Mouse (Mus musculus) heart, adult 11 months (tissue): ENCODE measurements around the gene Tcte3.
A peak's percentile ranks its signal among the peaks of the same experiment; 100 is the strongest.
"Not testable (repeated sequence)": the region's sequence is repeated elsewhere in the genome, so short reads cannot be mapped to it uniquely, and the experiment has no call there.

Experiments
- DNase-seq: peaks from one replicate; pipeline ENCODE4 v3.0.0; 2022

Gene Tcte3

DNA sequence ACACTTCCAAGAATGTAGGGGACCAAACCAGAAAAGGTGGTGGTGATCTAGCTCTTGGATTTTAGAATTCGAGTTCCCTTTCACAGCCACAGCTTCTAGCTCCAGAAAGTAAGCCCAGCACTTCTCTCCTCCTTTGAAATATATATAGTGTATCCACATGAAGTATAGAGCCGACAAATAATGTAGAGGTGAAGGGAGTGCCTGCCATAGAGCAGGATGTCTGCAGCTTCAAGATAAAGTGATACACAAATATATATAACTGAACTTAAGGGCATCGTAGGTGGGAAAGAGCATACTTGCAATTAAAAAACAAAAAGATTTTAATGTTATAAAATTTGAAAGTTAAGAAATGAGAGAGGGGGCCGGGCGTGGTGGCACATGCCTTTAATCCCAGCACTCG lies 15.8 kb downstream of the Tcte3 start:
- DNase-seq = not testable (repeated sequence)

DNA sequence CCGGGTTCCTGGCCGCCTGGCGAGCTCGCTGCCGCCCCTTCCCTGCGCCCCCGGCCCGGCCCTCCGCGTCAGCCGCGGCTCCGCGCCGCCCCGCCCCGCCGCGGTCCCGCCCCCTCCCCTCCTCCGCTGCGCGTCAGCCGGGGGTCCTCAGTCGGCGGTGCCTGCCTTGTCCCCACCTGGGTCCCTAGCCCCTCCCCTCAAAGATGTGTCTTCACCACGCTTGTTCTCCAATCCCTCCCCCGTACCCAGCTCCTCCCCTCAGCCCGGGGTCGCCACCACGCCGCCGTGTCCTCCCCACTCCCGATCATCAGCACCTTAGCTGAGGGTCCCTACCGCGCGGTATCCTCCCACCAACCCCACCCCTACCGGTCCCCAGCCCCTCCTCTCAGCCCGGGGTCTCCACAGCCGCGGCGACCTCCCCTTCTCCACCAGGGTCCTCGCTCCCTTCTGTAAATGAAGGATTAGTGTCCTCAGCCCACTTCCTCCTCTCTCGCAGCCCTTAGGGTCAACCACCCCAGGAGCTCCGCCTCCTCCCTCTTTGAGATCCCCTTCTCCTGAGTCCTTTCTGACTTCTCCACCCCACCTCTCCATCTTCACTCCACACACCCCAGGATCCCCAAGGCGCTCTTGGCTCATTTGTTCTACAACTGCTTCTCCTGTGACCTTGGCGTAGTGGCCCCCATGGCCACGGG lies 16.6 kb downstream of the Tcte3 start:
- not testable (repeated sequence) for DNase-seq

DNA sequence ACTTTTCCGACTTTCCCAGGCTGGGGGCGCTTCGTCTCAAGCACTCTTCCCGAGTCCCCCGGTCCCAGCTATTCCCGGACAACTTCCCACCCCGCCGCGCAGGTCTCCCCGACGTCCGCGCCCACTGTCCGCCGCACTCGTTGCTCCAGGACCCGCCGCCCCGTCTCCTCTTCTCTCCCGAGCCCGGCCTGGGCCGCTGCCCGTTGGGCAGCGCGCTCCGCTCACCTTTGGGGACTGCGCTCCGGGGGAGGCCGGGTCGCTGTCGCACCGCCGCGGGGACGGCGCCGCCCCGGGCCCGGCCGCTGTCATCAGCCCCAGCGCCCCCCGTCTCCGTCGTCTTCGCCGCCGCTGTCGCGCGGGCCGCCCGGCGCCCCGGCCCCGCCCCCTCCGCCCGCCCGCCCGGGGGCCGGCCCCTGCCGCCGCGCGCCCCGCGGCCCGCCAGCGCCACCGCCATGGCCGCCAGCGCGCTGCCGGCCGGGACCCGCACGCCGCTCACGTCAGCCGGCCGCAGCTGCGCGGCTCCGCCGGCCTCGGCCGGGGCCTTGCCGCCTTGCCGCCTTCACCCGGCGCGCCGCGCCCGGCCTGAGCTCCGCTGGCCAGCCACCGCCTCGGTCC lies 17.3 kb downstream of the Tcte3 start:
- not testable (repeated sequence) for DNase-seq

DNA sequence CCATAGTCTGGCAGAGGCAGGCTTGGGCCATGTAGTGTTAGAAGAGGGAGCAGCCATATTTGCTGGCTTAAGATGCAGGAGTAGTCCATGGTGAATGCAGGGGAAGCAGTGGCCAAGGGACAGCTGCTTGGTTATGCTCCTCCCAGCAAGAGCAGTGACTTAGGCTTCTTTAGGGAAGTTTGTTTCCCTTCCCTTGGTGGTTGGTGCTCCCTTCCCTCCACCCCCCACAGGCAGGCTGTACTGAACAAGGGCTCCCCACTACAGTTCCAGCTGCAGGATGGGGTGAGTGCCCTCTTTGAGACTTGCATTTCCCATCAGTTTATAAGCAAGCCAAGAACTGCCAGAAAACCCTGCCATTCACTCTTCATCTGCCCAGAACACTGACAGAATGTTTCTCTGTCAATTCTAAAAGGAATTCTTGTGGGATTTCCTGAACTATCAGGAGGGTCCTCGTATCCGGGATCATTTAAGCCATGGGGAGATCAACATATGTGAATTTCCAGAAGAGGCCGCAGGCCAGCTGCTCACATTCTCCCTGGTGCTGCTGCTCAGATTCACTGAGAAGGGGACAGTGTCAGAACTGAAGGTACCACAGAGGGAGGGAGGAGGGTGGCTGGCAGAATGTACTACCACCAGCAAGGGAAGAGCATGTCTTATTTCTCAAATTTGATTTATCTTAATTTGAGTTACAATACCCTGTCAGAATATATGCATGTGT lies 19.6 kb downstream of the Tcte3 start:
- peak; percentile 98 for DNase-seq

DNA sequence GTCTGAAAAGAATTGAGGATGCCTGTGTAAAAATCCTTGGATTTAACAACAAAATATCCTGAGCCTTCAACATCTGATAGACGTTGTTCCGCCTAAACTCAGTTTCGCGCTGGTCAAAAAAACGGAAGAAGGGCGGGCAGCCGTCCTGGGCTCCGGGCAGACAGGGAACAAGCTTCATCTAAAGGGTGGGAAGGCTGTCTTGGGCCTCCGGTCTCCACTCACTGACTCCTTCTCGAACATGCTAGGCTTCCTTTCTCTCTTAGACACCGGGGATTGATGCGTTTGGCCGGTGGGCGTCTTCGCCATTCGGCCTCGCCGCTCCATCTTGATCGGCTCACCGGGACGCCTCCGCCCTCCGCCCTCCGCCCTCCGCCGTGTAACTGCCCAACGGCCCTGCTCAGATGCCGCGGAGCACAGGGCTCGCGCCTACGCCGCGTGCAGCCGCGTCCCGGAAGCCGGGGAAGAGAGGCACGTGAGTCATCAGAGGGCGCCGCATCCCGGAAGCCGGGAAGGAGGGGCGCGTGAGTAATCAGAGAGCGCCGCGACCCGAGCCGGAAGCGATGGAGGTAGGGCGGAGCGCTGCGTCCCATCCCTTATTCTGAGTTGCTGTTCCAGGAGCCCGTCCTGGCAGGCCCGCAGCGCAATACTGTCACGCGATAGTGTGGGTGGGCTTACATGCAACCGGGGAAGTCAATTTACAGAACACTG lies 31.4 kb downstream of the Tcte3 start, which contains the start of gene Gm3435:
Gm3435 (plus strand) TSS at position 471 of the 708 bp plus-strand sequence.
- DNase-seq = not testable (repeated sequence)

DNA sequence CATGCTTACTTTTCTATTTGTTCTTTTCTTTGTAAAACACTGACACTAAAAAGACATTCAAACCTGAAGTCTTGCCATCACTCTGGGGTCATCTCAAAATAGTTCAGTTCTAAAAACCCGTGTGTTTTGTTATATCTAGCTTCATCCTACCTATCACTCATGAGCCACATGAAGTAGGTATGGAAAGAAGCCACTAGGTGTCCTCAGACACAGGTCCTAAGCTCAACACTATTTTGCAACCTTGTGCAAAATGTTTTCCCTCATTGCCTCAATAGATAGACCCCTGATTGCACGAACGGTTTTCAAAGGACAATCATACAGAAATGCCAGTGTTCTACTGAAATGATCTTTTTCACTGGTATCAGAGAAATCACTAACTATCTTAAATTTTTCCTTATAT lies 32.2 kb downstream of the Tcte3 start:
- not testable (repeated sequence) for DNase-seq

DNA sequence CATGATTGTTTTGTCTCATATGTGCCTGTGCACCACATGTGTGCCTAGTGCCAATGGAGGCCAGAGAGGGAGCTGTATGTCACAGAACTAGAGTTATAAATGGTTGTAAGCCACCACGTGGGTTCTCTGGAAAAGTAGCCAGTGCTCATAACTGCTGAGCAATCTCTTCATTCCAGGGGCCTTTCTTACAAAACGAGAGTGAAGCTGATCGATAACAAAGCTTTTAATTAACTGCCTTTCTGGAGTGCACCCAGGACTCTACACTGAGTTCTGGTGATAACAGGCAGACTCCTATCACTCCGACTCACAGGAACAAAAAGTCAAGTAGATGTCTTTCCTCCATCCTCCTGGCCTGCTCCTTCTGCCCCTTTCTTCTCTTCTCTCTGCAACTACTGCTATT lies 41.2 kb downstream of the Tcte3 start:
- DNase-seq = not testable (repeated sequence)

DNA sequence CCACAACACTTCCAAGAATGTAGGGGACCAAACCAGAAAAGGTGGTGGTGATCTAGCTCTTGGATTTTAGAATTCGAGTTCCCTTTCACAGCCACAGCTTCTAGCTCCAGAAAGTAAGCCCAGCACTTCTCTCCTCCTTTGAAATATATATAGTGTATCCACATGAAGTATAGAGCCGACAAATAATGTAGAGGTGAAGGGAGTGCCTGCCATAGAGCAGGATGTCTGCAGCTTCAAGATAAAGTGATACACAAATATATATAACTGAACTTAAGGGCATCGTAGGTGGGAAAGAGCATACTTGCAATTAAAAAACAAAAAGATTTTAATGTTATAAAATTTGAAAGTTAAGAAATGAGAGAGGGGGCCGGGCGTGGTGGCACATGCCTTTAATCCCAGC lies 47.1 kb downstream of the Tcte3 start:
- not testable (repeated sequence) for DNase-seq

DNA sequence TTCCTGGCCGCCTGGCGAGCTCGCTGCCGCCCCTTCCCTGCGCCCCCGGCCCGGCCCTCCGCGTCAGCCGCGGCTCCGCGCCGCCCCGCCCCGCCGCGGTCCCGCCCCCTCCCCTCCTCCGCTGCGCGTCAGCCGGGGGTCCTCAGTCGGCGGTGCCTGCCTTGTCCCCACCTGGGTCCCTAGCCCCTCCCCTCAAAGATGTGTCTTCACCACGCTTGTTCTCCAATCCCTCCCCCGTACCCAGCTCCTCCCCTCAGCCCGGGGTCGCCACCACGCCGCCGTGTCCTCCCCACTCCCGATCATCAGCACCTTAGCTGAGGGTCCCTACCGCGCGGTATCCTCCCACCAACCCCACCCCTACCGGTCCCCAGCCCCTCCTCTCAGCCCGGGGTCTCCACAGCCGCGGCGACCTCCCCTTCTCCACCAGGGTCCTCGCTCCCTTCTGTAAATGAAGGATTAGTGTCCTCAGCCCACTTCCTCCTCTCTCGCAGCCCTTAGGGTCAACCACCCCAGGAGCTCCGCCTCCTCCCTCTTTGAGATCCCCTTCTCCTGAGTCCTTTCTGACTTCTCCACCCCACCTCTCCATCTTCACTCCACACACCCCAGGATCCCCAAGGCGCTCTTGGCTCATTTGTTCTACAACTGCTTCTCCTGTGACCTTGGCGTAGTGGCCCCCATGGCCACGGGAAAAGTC lies 48.0 kb downstream of the Tcte3 start:
- DNase-seq = not testable (repeated sequence)

DNA sequence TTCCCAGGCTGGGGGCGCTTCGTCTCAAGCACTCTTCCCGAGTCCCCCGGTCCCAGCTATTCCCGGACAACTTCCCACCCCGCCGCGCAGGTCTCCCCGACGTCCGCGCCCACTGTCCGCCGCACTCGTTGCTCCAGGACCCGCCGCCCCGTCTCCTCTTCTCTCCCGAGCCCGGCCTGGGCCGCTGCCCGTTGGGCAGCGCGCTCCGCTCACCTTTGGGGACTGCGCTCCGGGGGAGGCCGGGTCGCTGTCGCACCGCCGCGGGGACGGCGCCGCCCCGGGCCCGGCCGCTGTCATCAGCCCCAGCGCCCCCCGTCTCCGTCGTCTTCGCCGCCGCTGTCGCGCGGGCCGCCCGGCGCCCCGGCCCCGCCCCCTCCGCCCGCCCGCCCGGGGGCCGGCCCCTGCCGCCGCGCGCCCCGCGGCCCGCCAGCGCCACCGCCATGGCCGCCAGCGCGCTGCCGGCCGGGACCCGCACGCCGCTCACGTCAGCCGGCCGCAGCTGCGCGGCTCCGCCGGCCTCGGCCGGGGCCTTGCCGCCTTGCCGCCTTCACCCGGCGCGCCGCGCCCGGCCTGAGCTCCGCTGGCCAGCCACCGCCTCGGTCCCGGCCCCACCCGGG lies 48.7 kb downstream of the Tcte3 start:
- not testable (repeated sequence) for DNase-seq

DNA sequence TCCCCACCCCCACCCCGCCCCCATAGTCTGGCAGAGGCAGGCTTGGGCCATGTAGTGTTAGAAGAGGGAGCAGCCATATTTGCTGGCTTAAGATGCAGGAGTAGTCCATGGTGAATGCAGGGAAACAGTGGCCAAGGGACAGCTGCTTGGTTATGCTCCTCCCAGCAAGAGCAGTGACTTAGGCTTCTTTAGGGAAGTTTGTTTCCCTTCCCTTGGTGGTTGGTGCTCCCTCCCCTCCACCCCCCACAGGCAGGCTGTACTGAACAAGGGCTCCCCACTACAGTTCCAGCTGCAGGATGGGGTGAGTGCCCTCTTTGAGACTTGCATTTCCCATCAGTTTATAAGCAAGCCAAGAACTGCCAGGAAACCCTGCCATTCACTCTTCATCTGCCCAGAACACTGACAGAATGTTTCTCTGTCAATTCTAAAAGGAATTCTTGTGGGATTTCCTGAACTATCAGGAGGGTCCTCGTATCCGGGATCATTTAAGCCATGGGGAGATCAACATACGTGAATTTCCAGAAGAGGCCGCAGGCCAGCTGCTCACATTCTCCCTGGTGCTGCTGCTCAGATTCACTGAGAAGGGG lies 51.1 kb downstream of the Tcte3 start:
- peak; percentile 90 for DNase-seq

DNA sequence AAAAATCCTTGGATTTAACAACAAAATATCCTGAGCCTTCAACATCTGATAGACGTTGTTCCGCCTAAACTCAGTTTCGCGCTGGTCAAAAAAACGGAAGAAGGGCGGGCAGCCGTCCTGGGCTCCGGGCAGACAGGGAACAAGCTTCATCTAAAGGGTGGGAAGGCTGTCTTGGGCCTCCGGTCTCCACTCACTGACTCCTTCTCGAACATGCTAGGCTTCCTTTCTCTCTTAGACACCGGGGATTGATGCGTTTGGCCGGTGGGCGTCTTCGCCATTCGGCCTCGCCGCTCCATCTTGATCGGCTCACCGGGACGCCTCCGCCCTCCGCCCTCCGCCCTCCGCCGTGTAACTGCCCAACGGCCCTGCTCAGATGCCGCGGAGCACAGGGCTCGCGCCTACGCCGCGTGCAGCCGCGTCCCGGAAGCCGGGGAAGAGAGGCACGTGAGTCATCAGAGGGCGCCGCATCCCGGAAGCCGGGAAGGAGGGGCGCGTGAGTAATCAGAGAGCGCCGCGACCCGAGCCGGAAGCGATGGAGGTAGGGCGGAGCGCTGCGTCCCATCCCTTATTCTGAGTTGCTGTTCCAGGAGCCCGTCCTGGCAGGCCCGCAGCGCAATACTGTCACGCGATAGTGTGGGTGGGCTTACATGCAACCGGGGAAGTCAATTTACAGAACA lies 62.8 kb downstream of the Tcte3 start, which contains the start of the genes 9030025P20Rik and Gm3417:
9030025P20Rik (plus strand) TSS at position 107 of the 677 bp plus-strand sequence.
Gm3417 (minus strand) TSS at position 429 of the 677 bp plus-strand sequence.
- DNase-seq = not testable (repeated sequence)

DNA sequence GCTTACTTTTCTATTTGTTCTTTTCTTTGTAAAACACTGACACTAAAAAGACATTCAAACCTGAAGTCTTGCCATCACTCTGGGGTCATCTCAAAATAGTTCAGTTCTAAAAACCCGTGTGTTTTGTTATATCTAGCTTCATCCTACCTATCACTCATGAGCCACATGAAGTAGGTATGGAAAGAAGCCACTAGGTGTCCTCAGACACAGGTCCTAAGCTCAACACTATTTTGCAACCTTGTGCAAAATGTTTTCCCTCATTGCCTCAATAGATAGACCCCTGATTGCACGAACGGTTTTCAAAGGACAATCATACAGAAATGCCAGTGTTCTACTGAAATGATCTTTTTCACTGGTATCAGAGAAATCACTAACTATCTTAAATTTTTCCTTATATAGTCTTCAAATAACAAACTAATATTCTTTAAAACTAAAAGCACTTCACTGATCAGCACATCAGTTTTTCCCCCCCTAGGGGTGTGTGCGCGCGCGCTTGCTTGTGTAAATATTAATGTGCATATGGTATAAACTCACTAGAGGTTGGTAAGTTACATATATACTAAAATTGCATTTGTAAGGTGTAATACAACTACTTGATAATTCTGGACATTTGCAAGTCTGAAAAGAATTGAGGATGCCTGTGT lies 63.4 kb downstream of the Tcte3 start:
- DNase-seq = not testable (repeated sequence)
